ENCODE assay signal across 8 mouse cellular contexts in the genomic region with DNA sequence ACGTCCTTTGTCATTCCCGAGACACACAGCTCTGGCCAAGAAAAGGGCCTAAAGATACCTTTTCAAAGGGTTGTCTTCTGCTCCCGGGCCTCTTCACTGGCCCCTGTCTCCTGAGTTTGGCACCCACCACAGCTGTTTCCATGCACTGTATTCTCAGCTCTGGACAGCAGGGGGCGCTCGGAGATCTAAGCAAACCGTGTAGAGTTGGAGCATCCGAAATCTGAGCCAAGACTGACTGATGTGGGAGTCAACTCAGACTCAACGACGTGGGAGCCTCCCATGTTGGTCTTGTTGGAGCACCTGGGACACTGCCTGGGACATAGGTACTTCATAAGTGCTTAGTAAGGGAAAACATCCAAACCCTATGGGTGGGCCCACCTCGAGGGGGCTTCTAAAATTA. TPM values are rescaled to one million over a fixed set of nuclear protein-coding genes. Genes with fewer than 3 reads are reported as not detected.
DNase-seq lines count a peak whose midpoint lies in the region; ATAC-seq and TF ChIP-seq lines count a peak whose summit lies in the region.

No protein-coding gene starts in this region.

- TF ChIP-seq EP300 in liver, embryonic 14.5 days (IDR thresholded peaks at IDR 0.05; ENCODE audit: low read depth): no peak

- H3K9me3 ChIP-seq in E14TG2a.4 (ENCODE audit: low read length): no peaks in the 10 kb centered on the region
- no peaks in the 10 kb centered on the region for H3K9me3 ChIP-seq in liver, embryonic 14.5 days (ENCODE audit: control insufficient read depth, low read length)
- H3K9me3 ChIP-seq in neural tube, embryonic 15.5 days (replicated peaks): no peaks in the 10 kb centered on the region

- no peak overlapping the region for H3K4me2 ChIP-seq in liver, embryonic 14.5 days (ENCODE audit: low read depth)
- no peak overlapping the region for H3K4me2 ChIP-seq in neural tube, embryonic 15.5 days

- peaks cover 21% of the 10 kb centered on the region for H3K36me3 ChIP-seq in E14TG2a.4 (ENCODE audit: insufficient read depth, low read length)
- H3K36me3 ChIP-seq in liver, embryonic 14.5 days (replicated peaks; ENCODE audit: control insufficient read depth, insufficient read depth, low read depth): peaks cover 6% of the 10 kb centered on the region
- H3K36me3 ChIP-seq in neural tube, embryonic 15.5 days: peaks cover 14% of the 10 kb centered on the region
- 0 out of 2 replicates have a peak, but pooled peaks cover 1% of the 10 kb centered on the region for H3K36me3 ChIP-seq in testis, adult 2 months (ENCODE audit: control insufficient read depth, insufficient read depth, low read length)

- peak; percentile 83 for TF ChIP-seq CTCF in E14TG2a.4 (conservative IDR thresholded peaks at IDR 0.05; ENCODE audit: low read length)
- TF ChIP-seq CTCF in liver, embryonic 14.5 days (IDR thresholded peaks at IDR 0.05; ENCODE audit: low read depth): peak; percentile 96
- TF ChIP-seq CTCF in testis, adult 2 months (IDR thresholded peaks at IDR 0.05; ENCODE audit: control insufficient read depth, insufficient read depth, insufficient replicate concordance, low read depth, low read length): peak; percentile 90

- intact Hi-C loops in heart, postnatal 14 days (cut with DNase I): loop anchor here (1.0 kb wide), 1 partner anchor 118 kb away; no protein-coding TSS in a partner anchor

- peaks cover 39% of the 10 kb centered on the region for H3K4me1 ChIP-seq in E14TG2a.4 (replicated peaks; ENCODE audit: low read depth, low read length)
- H3K4me1 ChIP-seq in liver, embryonic 14.5 days (replicated peaks; ENCODE audit: control insufficient read depth in 2 of 2, insufficient read depth in 2 of 2, low read length in 1 of 2): peaks cover 5 to 9% of the 10 kb centered on the region in 2 experiments
- H3K4me1 ChIP-seq in neural tube, embryonic 15.5 days: no peaks in the 10 kb centered on the region
- no peaks in the 10 kb centered on the region for H3K4me1 ChIP-seq in testis, adult 2 months (ENCODE audit: control insufficient read depth, insufficient read depth, low read length)

- H3K27me3 ChIP-seq in E14TG2a.4 (ENCODE audit: insufficient read depth, low read length): peaks cover 15% of the 10 kb centered on the region
- H3K27me3 ChIP-seq in liver, embryonic 14.5 days (ENCODE audit: control insufficient read depth, insufficient read depth, low read length): no peaks in the 10 kb centered on the region
- H3K27me3 ChIP-seq in neural tube, embryonic 15.5 days (replicated peaks): no peaks in the 10 kb centered on the region
- H3K27me3 ChIP-seq in testis, adult 2 months (ENCODE audit: control insufficient read depth, insufficient read depth, low read length): no peaks in the 10 kb centered on the region

- no peak overlapping the region for H3K9ac ChIP-seq in liver, embryonic 14.5 days (replicated peaks)
- H3K9ac ChIP-seq in neural tube, embryonic 15.5 days (replicated peaks): no peak overlapping the region

- H3K27ac ChIP-seq in liver, embryonic 14.5 days: no peak overlapping the region
- H3K27ac ChIP-seq in neural tube, embryonic 15.5 days (replicated peaks): no peak overlapping the region
- H3K27ac ChIP-seq in testis, adult 2 months (ENCODE audit: control insufficient read depth, insufficient read depth, low read depth, low read length): no peak overlapping the region

- WGBS in liver, embryonic 14.5 days (ENCODE audit: insufficient replicate concordance): 13% methylated on average over 10 of the region's 10 CpGs
- 18% methylated on average over 10 of the region's 10 CpGs for WGBS in neural tube, embryonic 15.5 days

- ATAC-seq in erythroid progenitor cell, adult 5-6 weeks (replicated peaks; ENCODE audit: low FRiP score, poor library complexity, severe bottlenecking): peak; percentile 74
- ATAC-seq in liver, embryonic 14.5 days (ENCODE audit: insufficient read depth): 0 out of 2 replicates have a peak, but pooled peaks have one; percentile 26
- ATAC-seq in neural tube, embryonic 15.5 days (ENCODE audit: low FRiP score): peak; percentile 55; the same call in 1 of the 2 replicates

- H3K4me3 ChIP-seq in E14TG2a.4 (replicated peaks; ENCODE audit: low read length): no peak overlapping the region
- H3K4me3 ChIP-seq in liver, embryonic 14.5 days (ENCODE audit: insufficient read depth in 1 of 2, low read depth in 2 of 2, low read length in 2 of 2): no peak overlapping the region
- H3K4me3 ChIP-seq in neural tube, embryonic 15.5 days (replicated peaks): no peak overlapping the region
- no peak overlapping the region for H3K4me3 ChIP-seq in testis, adult 2 months (ENCODE audit: control insufficient read depth, low read depth, low read length)

- DNase-seq in c-Kit-negative CD71-positive TER-119-positive erythroid progenitor cells, embryonic 14.5 days (ENCODE audit: low read depth, low spot score): peak; percentile 52
- DNase-seq in heart, postnatal 14 days: peak; percentile 88 to 94
- DNase-seq in kidney, postnatal 36 days: peak; percentile 81 to 93
- DNase-seq in liver, embryonic 14.5 days (ENCODE audit: low read depth in 3 of 3, low spot score in 3 of 3): peak in 2 of 3 experiments; percentile 43 to 59

- TF ChIP-seq POLR2A in testis, adult 2 months (IDR thresholded peaks at IDR 0.05; ENCODE audit: control insufficient read depth, low read depth, low read length): no peak

RNA-seq across cellular contexts. Expression of a gene that starts 10.1 kb away (rescaled TPM):
- total RNA-seq in erythroid progenitor cell, adult 5-6 weeks (2015; ENCODE audit: low replicate concordance): 34.4 and 49.0 TPM in 2 replicates
- 11.4 and 48.0 TPM in 2 replicates for total RNA-seq in erythroid progenitor cell, adult 5-6 weeks (2017; ENCODE audit: low replicate concordance)
- 10 to 100 TPM; 47.7 to 58.4 TPM for total RNA-seq in heart, postnatal 14 days (2021)
- 40.3 and 45.5 TPM in 2 replicates for polyA plus RNA-seq in liver, embryonic 14.5 days (2012; rRNA removed)
- polyA plus RNA-seq in liver, embryonic 14.5 days (2014; fragmentation: Nextera tagmentation; extraction: Ambion mirVana): 122 and 125 TPM in 2 replicates
- 108 and 143 TPM in 2 replicates for polyA plus RNA-seq in neural tube, embryonic 15.5 days (2015; fragmentation: Nextera tagmentation; extraction: Ambion mirVana)
- polyA plus RNA-seq in testis, adult 2 months (2012; rRNA removed): 29.4 and 38.1 TPM in 2 replicates

RNA-seq across cellular contexts. Expression of a gene that starts 10.4 kb away (rescaled TPM):
- total RNA-seq in erythroid progenitor cell, adult 5-6 weeks (2015; ENCODE audit: low replicate concordance): 389 and 392 TPM in 2 replicates
- 156 and 224 TPM in 2 replicates for total RNA-seq in erythroid progenitor cell, adult 5-6 weeks (2017; ENCODE audit: low replicate concordance)
- total RNA-seq in heart, postnatal 14 days (2021): 1,000 to 10,000 TPM; 4,230 to 4,270 TPM
- 383 and 573 TPM in 2 replicates for polyA plus RNA-seq in liver, embryonic 14.5 days (2012; rRNA removed)
- polyA plus RNA-seq in liver, embryonic 14.5 days (2014; fragmentation: Nextera tagmentation; extraction: Ambion mirVana): 701 and 721 TPM in 2 replicates
- polyA plus RNA-seq in neural tube, embryonic 15.5 days (2015; fragmentation: Nextera tagmentation; extraction: Ambion mirVana): 1,232 and 1,334 TPM in 2 replicates
- 803 and 957 TPM in 2 replicates for polyA plus RNA-seq in testis, adult 2 months (2012; rRNA removed)

RNA-seq across cellular contexts. Expression of a gene that starts 10.6 kb away (rescaled TPM):
- total RNA-seq in erythroid progenitor cell, adult 5-6 weeks (2015; ENCODE audit: low replicate concordance): not detected in 2 replicates
- total RNA-seq in erythroid progenitor cell, adult 5-6 weeks (2017; ENCODE audit: low replicate concordance): not detected in 2 replicates
- not detected for total RNA-seq in heart, postnatal 14 days (2021)
- polyA plus RNA-seq in liver, embryonic 14.5 days (2012; rRNA removed): 0.30 and 0.38 TPM in 2 replicates
- not detected in 2 replicates for polyA plus RNA-seq in liver, embryonic 14.5 days (2014; fragmentation: Nextera tagmentation; extraction: Ambion mirVana)
- 3.3 and 5.2 TPM in 2 replicates for polyA plus RNA-seq in neural tube, embryonic 15.5 days (2015; fragmentation: Nextera tagmentation; extraction: Ambion mirVana)
- 0.57 and 0.59 TPM in 2 replicates for polyA plus RNA-seq in testis, adult 2 months (2012; rRNA removed)

RNA-seq across cellular contexts. Expression of a gene that starts 31.0 kb away (rescaled TPM):
- not detected in 2 replicates for total RNA-seq in erythroid progenitor cell, adult 5-6 weeks (2015; ENCODE audit: low replicate concordance)
- not detected in 2 replicates for total RNA-seq in erythroid progenitor cell, adult 5-6 weeks (2017; ENCODE audit: low replicate concordance)
- total RNA-seq in heart, postnatal 14 days (2021): 1 to 10 TPM; 3.7 to 4.0 TPM
- 0.26 and 0.28 TPM in 2 replicates for polyA plus RNA-seq in liver, embryonic 14.5 days (2012; rRNA removed)
- 0.86 and 1.7 TPM in 2 replicates for polyA plus RNA-seq in liver, embryonic 14.5 days (2014; fragmentation: Nextera tagmentation; extraction: Ambion mirVana)
- polyA plus RNA-seq in neural tube, embryonic 15.5 days (2015; fragmentation: Nextera tagmentation; extraction: Ambion mirVana): 12.8 and 13.5 TPM in 2 replicates
- 10.4 and 10.9 TPM in 2 replicates for polyA plus RNA-seq in testis, adult 2 months (2012; rRNA removed)

RNA-seq across cellular contexts. Expression of a gene that starts 57.7 kb away (rescaled TPM):
- total RNA-seq in erythroid progenitor cell, adult 5-6 weeks (2015; ENCODE audit: low replicate concordance): 11.9 and 18.9 TPM in 2 replicates
- total RNA-seq in erythroid progenitor cell, adult 5-6 weeks (2017; ENCODE audit: low replicate concordance): 11.4 and 20.3 TPM in 2 replicates
- total RNA-seq in heart, postnatal 14 days (2021): 1 to 10 TPM; 3.9 to 4.3 TPM
- 3.3 and 4.2 TPM in 2 replicates for polyA plus RNA-seq in liver, embryonic 14.5 days (2012; rRNA removed)
- 7.2 and 8.9 TPM in 2 replicates for polyA plus RNA-seq in liver, embryonic 14.5 days (2014; fragmentation: Nextera tagmentation; extraction: Ambion mirVana)
- polyA plus RNA-seq in neural tube, embryonic 15.5 days (2015; fragmentation: Nextera tagmentation; extraction: Ambion mirVana): 4.9 and 18.4 TPM in 2 replicates
- polyA plus RNA-seq in testis, adult 2 months (2012; rRNA removed): 2.9 and 3.4 TPM in 2 replicates
